Mouse (Mus musculus) erythroblast, embryonic 14.5 days (primary cell): ENCODE data around the gene Abhd12b. TPM values are rescaled to one million over a fixed set of nuclear protein-coding genes. Genes with fewer than 3 reads are reported as not detected.

ENCODE experiments used
- H3K27me3 ChIP-seq: 2 replicates; pipeline ENCODE4 v1.6.1; 2012; ENCODE audit warnings: inconsistent platforms; ENCODE audit not compliant: control insufficient read depth
- H3K36me3 ChIP-seq: 2 replicates; pipeline ENCODE4 v1.6.1; 2012; ENCODE audit warnings: mild to moderate bottlenecking, inconsistent platforms; ENCODE audit not compliant: control insufficient read depth
- H3K4me1 ChIP-seq: 2 replicates; pipeline ENCODE4 v1.6.1; 2012; ENCODE audit warnings: inconsistent platforms; ENCODE audit not compliant: control insufficient read depth
- H3K4me3 ChIP-seq: replicated peaks from 2 replicates; pipeline ENCODE3; 2012; ENCODE audit warnings: moderate library complexity, mild to moderate bottlenecking, inconsistent platforms
- H3K9me3 ChIP-seq: 2 replicates; pipeline ENCODE4 v1.6.1; 2012; ENCODE audit warnings: low read length, inconsistent platforms, mixed read lengths; ENCODE audit not compliant: control insufficient read depth
- GATA1 ChIP-seq: IDR thresholded peaks from 2 replicates; pipeline ENCODE4 v1.6.1; 2012; ENCODE audit warnings: low read length, inconsistent platforms, mixed read lengths
- TAL1 ChIP-seq: IDR thresholded peaks from 3 replicates; pipeline ENCODE4 v1.6.1; 2012; ENCODE audit warnings: low read length, inconsistent platforms, mixed read lengths
- polyA plus RNA-seq: library from polyadenylated mRNA; stranded (reverse); fragments of >175 nt; gene quantifications from 2 replicates; pipeline ENCODE4 v1.2.3, GENCODE M21; 2012

Abhd12b gene
- polyA plus RNA-seq, 1 experiment = not detected

DNA sequence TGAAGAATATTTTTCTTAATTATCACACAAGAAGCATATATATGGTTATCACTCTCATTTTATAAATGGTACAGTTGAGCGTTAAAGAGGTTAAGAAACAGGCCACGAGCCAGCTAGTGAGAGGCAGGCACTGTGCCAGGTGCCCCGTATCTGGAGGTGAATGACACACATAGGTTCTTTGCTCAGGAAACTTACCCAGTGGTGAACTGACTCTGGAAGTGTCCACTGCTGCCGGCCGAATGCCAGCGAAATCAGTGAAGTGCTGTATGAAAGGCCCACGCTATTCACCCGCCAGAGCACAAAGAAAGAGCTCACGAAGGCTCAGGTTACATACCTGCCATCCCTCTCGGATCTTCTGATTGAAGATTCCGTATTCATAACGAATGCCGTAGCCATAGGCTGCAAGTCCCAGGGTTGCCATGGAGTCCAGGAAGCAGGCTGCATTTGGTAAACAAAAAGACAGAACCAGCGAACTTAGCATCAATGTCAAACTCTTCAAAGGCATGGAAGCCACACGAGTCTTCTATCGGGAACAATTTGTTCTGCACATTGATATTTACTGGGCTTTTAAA lies 62.4 kb downstream of the Abhd12b start:
- no peak overlapping the region for H3K4me3 ChIP-seq
- H3K9me3 ChIP-seq = no peaks in the 10 kb centered on the region
- H3K4me1 ChIP-seq = no peaks in the 10 kb centered on the region
- no peaks in the 10 kb centered on the region for H3K27me3 ChIP-seq
- TF ChIP-seq TAL1 (no peak), GATA1 (no peak)
- H3K36me3 ChIP-seq = peaks cover 2% of the 10 kb centered on the region; the same call in 1 of the 2 replicates

DNA sequence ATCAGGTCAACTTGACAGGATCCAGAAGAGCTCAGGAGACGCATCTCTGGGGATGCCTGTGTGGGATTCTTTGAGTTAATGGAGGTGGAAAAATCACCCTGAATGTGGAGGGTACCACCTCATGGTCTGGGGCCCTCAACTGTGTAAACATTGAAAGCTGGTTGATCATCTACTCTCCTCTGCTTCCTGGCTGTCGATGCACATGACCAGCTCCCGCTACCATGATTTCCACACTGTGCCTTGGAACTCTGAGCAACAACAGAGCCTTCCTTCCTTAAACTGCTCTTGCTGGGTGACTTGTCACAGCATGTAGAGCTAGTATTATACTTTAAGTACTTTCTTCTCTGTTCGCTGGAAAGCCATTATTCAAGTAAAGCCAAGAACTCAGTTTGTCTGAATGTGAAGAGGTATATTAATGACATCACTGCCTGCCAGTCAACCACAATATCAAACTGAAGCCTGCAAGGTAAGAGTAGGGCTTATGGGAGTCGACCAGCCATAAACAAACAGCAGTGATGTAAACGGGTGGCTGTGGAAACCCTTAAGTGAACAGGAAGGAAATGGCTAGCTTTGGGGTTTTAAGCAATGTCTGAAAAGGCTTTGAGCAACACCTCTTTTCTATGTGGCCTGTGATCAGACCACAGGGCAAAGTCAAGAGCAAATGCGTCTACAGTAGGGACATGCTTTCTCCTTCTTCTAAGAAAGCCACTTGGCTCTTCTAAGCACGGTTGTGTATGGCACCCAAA lies 65.0 kb downstream of the Abhd12b start:
- Histone ChIP-seq H3K4me1 (no peaks in the 10 kb centered on the region), H3K9me3 (no peaks in the 10 kb centered on the region), H3K4me3 (no peak overlapping the region), H3K36me3 (peaks cover 4% of the 10 kb centered on the region; the same call in 1 of the 2 replicates), H3K27me3 (no peaks in the 10 kb centered on the region)
- TF ChIP-seq TAL1 = no peak
- TF ChIP-seq GATA1 = no peak

DNA sequence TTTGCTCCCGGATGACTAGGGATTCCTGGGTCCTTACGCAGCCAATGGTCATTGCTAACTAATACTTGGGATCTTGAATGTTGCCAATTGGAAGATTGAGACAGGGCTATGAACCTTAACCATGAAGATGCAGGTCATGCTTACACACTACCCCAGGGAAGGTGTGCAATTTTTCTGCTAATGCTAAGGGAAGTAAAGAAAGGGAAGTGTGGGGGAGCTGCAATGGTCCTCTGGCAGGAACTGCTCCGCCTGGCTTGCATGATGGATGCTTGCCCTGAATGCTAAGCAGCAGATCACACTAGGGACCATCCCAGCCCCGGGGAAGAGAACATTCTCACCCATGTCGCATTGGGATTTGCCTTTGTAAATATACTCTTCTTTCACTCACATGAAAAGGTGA lies 67.5 kb downstream of the Abhd12b start:
- H3K36me3 ChIP-seq = peaks cover 4% of the 10 kb centered on the region; the same call in 1 of the 2 replicates
- H3K4me3 ChIP-seq = no peak overlapping the region
- H3K4me1 ChIP-seq = peaks cover 1% of the 10 kb centered on the region; the same call in 1 of the 2 replicates
- H3K27me3 ChIP-seq = no peaks in the 10 kb centered on the region
- TF ChIP-seq GATA1 = no peak
- no peak for TF ChIP-seq TAL1
- H3K9me3 ChIP-seq = no peaks in the 10 kb centered on the region

DNA sequence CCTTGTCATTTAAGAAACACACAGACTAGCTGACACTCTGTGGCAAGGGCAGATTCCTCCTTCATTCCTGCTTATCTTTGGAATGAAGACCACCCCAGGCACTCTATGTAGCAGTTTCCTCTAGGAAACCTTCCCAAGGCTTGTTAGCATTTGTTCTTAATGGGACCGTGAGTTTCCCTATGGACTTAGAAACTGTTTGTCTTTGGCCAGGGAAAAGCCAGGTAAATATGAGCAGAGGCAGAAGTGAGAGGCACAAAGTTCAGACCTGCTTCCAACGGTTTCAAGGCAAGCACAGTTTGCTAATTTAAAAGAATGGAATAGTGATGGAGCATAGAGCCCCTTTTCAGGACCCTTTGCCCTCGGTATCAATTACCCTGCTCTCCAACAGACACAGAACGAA lies 69.4 kb downstream of the Abhd12b start:
- TF ChIP-seq TAL1 = no peak
- no peak for TF ChIP-seq GATA1
- Histone ChIP-seq H3K36me3 (peaks cover 4% of the 10 kb centered on the region; the same call in 1 of the 2 replicates), H3K4me3 (no peak overlapping the region), H3K4me1 (peaks cover 19% of the 10 kb centered on the region), H3K9me3 (no peaks in the 10 kb centered on the region), H3K27me3 (no peaks in the 10 kb centered on the region)

DNA sequence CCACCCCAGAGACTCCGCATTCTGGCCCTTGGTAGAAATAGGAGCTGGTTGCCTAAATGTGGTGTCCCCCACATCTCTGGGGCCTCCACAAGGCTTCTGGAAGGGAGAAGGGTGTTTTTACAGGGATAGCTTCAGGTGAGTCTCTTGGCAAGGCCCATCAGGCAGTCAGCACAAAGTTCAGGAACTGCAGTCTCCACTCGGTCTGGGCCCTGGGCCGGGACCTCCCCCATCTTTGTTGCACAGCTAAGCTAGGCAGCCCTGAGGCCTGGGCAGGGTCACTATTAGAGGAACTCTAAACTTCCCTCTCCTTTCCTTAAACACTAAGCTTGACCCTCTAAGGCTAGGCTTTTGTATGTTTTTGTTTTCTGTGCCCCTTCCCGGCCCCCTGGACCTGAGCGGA lies 72.7 kb downstream of the Abhd12b start:
- H3K9me3 ChIP-seq = no peaks in the 10 kb centered on the region
- no peaks in the 10 kb centered on the region for H3K27me3 ChIP-seq
- peak overlapping the region; percentile 69 for H3K4me3 ChIP-seq
- no peak for TF ChIP-seq TAL1
- TF ChIP-seq GATA1 = no peak
- H3K4me1 ChIP-seq = peaks cover 22% of the 10 kb centered on the region
- no peaks in the 10 kb centered on the region; the same call in 1 of the 2 replicates for H3K36me3 ChIP-seq

DNA sequence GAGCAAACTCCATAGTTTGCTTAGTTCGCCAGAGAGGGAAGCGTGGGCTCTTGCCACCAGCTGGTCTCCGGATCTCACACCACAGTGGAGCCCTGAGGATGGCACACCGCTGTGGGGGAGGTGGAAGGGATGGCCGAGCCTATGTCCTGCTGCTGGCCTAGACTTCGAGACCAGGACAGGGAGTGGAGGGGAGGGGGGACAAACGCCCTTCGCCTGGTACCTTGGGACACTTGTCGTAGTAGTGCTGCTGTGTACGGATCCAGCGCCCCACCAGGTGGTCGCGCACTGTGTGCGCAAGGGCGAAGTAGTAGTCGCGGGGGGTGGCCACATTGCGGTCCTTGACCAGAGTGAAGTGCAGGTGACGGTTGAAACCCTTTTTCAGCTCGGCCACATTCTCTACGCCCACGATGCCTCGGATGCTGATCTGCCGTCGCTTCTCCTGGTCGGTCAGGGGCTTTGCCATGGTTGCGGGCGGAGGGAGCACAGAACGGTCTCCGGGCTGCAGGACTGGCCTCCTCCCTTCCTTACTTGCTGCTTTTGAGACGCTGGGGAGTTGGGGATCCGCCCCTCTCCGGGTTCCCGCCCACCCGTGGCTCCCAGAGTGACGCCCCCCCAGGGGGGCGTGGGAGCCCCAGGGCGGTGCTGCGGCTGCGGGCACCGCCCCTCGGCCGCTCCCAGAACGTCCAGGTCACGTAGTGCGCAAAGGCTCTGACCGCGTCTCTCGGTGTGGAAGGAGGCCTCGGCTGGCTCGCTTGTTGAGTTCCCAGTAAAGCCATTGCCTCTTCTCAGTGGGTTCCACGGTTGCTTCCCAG lies 73.4 kb downstream of the Abhd12b start:
- H3K9me3 ChIP-seq = no peaks in the 10 kb centered on the region
- H3K4me3 ChIP-seq = peak overlapping the region; percentile 69
- no peak for TF ChIP-seq GATA1
- no peak for TF ChIP-seq TAL1
- no peaks in the 10 kb centered on the region for H3K27me3 ChIP-seq
- H3K36me3 ChIP-seq = no peaks in the 10 kb centered on the region
- H3K4me1 ChIP-seq = peaks cover 29% of the 10 kb centered on the region

DNA sequence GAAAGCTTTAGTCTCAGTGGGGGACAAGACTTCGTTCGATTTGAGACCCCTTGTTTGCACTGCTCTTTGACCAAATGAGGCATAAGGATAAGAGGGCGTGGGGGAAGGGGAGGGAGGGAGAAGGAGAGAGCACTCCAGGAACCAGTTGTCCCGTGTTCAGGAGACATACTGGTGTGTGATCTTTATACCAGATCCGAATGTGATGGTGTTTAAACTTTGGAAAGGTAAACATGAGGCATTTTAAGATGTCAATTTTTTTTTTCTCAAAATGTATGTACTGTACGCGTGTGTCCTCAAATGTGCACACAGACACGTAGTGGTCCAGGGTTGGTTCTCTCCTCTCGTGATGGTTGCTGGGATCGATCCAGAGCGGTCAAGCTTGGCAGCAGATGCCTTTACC lies 74.2 kb downstream of the Abhd12b start:
- Histone ChIP-seq H3K27me3 (no peaks in the 10 kb centered on the region), H3K4me3 (peak overlapping the region; percentile 69), H3K9me3 (no peaks in the 10 kb centered on the region), H3K36me3 (no peaks in the 10 kb centered on the region), H3K4me1 (peaks cover 35% of the 10 kb centered on the region)
- no peak for TF ChIP-seq TAL1
- TF ChIP-seq GATA1 = no peak

DNA sequence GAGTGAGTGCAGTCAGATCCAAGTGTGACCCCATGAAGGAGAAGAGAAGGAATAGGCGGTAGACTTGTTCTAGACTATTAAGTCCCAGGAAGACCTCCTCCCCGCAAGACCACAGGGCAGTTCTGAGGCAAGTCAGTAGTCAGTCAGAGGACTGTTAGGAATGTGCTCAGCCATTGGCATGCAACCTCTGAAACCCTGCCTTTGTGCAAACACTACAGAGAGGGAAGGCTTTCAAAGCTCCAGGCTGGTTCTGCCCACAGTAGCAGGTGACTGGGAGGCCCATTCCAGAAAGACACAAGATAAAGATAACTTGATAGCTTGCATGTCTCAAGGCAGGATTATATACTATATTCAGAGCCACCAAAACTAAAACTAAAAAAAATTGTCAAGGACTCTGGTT lies 77.4 kb downstream of the Abhd12b start, which contains the start of gene Pygl:
TSS of gene Pygl (minus strand) at position 195 of the 400 bp plus-strand sequence.
- H3K4me3 ChIP-seq = no peak within 1 kb of the TSS
- no peak for TF ChIP-seq TAL1
- TF ChIP-seq GATA1 = no peak
- H3K9me3 ChIP-seq = no peaks in the 10 kb centered on the region
- no peaks in the 10 kb centered on the region for H3K27me3 ChIP-seq
- peaks cover 45% of the 10 kb centered on the region for H3K4me1 ChIP-seq
- H3K36me3 ChIP-seq = no peaks in the 10 kb centered on the region

DNA sequence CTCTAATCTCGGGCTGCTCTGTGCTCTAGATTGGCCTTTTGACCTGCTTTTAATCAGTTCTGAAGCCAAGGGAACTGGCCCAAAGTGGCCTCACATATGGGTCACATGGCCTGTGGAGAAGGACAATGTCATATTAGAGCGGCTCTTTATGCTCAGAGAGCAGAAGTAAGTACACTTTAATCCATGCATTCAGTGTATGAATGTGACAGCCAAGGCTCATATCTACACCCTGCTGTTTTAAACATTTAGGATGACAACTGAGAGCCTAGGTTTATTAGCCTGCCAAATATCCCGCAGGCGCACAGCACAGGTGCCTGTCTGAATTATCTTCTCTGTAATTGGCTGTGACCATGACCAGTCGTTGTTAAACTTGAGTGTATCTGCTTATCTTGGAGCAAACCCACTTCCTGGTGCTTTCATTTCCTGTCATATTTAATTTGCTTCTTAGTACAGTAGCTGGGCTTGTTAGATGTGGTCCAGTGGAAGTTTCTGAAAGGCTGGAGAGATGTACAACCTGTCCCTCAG lies 78.1 kb downstream of the Abhd12b start:
- no peaks in the 10 kb centered on the region for H3K9me3 ChIP-seq
- peaks cover 39% of the 10 kb centered on the region for H3K4me1 ChIP-seq
- TF ChIP-seq GATA1 (no peak), TAL1 (no peak)
- no peaks in the 10 kb centered on the region for H3K36me3 ChIP-seq
- H3K4me3 ChIP-seq = no peak overlapping the region
- H3K27me3 ChIP-seq = no peaks in the 10 kb centered on the region

Other genes starting within 250 kb of the Abhd12b start
- 1.6 and 2.0 TPM in 2 replicates for gene Sav1, start 167.1 kb upstream of the Abhd12b start, polyA plus RNA-seq
- 0.02 and 0.04 TPM in 2 replicates for gene Nin, start 40.4 kb upstream of the Abhd12b start, polyA plus RNA-seq
- gene Pygl, start 77.3 kb downstream of the Abhd12b start, polyA plus RNA-seq = 0.11 and 0.15 TPM in 2 replicates
- gene Trim9, start 193.5 kb downstream of the Abhd12b start, polyA plus RNA-seq = not detected in 2 replicates